Mouse (Mus musculus) kidney, embryonic 14.5 days (tissue): ENCODE measurements at regions not wholly inside any gene's neighbourhood (a gene's known extent, or its start where the extent isn't known, plus 50 kb on each side); places are given as distances from the start of the nearest gene placed in this dataset.

Experiments used
- ATAC-seq: fragments of 200-750 bp; cut with Nextera tagmentation; 2 replicates; pipeline ENCODE4 v1.8.0; 2017; ENCODE audit warnings: moderate number of reproducible peaks, mild to moderate bottlenecking, moderate TSS enrichment, moderate library complexity; ENCODE audit not compliant: low FRiP score, low TSS enrichment
- H3K27ac ChIP-seq: fragments of 300-500 bp; sonication (generic); 2 replicates; pipeline ENCODE4 v1.5.1; 2014; ENCODE audit warnings: low read depth, mild to moderate bottlenecking, low read length, moderate library complexity, mixed read lengths
- H3K27me3 ChIP-seq: fragments of 300-500 bp; sonication (generic); 2 replicates; pipeline ENCODE4 v1.6.1; 2014; ENCODE audit warnings: mild to moderate bottlenecking, low read length; ENCODE audit not compliant: control insufficient read depth, insufficient read depth
- H3K36me3 ChIP-seq: fragments of 300-500 bp; sonication (generic); 2 replicates; pipeline ENCODE4 v1.6.1; 2014; ENCODE audit warnings: low read length, mixed read lengths; ENCODE audit not compliant: control insufficient read depth, insufficient read depth
- H3K4me1 ChIP-seq: fragments of 300-500 bp; sonication (generic); 2 replicates; pipeline ENCODE4 v1.6.1; 2014; ENCODE audit warnings: low read length, mixed read lengths; ENCODE audit not compliant: control insufficient read depth, insufficient read depth
- H3K4me2 ChIP-seq: fragments of 300-500 bp; sonication (generic); replicated peaks from 2 replicates; pipeline ENCODE4 v1.6.1; 2014; ENCODE audit warnings: low read depth, mild to moderate bottlenecking, low read length
- H3K4me3 ChIP-seq: fragments of 300-500 bp; sonication (generic); 2 replicates; pipeline ENCODE4 v1.5.1; 2014; ENCODE audit warnings: mild to moderate bottlenecking, low read length
- H3K9ac ChIP-seq: fragments of 300-500 bp; sonication (generic); 2 replicates; pipeline ENCODE4 v1.6.1; 2014; ENCODE audit warnings: low read depth, mild to moderate bottlenecking, low read length, moderate library complexity
- H3K9me3 ChIP-seq: fragments of 300-500 bp; sonication (generic); 2 replicates; pipeline ENCODE4 v1.6.1; 2016; ENCODE audit warnings: low read length; ENCODE audit not compliant: control insufficient read depth
- WGBS: fragments of 180-500 bp; shearing (Covaris S2); extraction: QIAGEN DNeasy Blood & Tissue Kit; methylation state at CpG from one replicate; pipeline ENCODE4 v1.1.7; 2014; 5-methylcytosine and 5-hydroxymethylcytosine counted together

GRCm38 (mm10) chr6:104999601-105000000 lies 507.0 kb downstream of the Cntn6 start:
- Histone ChIP-seq H3K27me3 (no peaks in the 10 kb centered on the region), H3K27ac (no peak overlapping the region), H3K9me3 (no peaks in the 10 kb centered on the region; the same call in 1 of the 2 replicates), H3K4me1 (no peaks in the 10 kb centered on the region), H3K4me2 (no peak overlapping the region), H3K9ac (no peak overlapping the region), H3K36me3 (no peaks in the 10 kb centered on the region), H3K4me3 (no peak overlapping the region)
- 100% methylated on average over 1 of the region's 1 CpGs for WGBS
- ATAC-seq = no peak

GRCm38 (mm10) chr6:105020672-105021071 lies 528.1 kb downstream of the Cntn6 start:
- Histone ChIP-seq H3K4me2 (no peak overlapping the region), H3K9ac (no peak overlapping the region)
- ATAC-seq = no peak

GRCm38 (mm10) chr6:105021174-105021573 lies 528.6 kb downstream of the Cntn6 start:
- 73% methylated on average over 4 of the region's 4 CpGs for WGBS
- H3K4me1 ChIP-seq = no peaks in the 10 kb centered on the region
- no peak for ATAC-seq
- H3K27me3 ChIP-seq = no peaks in the 10 kb centered on the region
- H3K36me3 ChIP-seq = no peaks in the 10 kb centered on the region
- H3K9me3 ChIP-seq = no peaks in the 10 kb centered on the region
- no peak overlapping the region for H3K4me3 ChIP-seq
- no peak overlapping the region for H3K4me2 ChIP-seq
- no peak overlapping the region for H3K9ac ChIP-seq
- H3K27ac ChIP-seq = no peak overlapping the region

More at GRCm38 (mm10) chr6:105020672-105021071, 528.1 kb downstream of the Cntn6 start:
- no peak overlapping the region for H3K27ac ChIP-seq
- no peak overlapping the region for H3K4me3 ChIP-seq
- H3K27me3 ChIP-seq = no peaks in the 10 kb centered on the region
- H3K9me3 ChIP-seq = no peaks in the 10 kb centered on the region
- no peaks in the 10 kb centered on the region for H3K4me1 ChIP-seq
- no peaks in the 10 kb centered on the region for H3K36me3 ChIP-seq
- whole genome bisulfite sequencing = 73% methylated on average over 4 of the region's 4 CpGs

GRCm38 (mm10) chr6:105066146-105066545 lies 573.6 kb downstream of the Cntn6 start:
- H3K4me2 ChIP-seq = no peak overlapping the region
- WGBS = 86% methylated on average over 2 of the region's 2 CpGs
- no peaks in the 10 kb centered on the region for H3K27me3 ChIP-seq
- H3K9me3 ChIP-seq = no peaks in the 10 kb centered on the region
- ATAC-seq = no peak
- no peaks in the 10 kb centered on the region for H3K36me3 ChIP-seq
- no peak overlapping the region for H3K27ac ChIP-seq
- H3K9ac ChIP-seq = no peak overlapping the region
- H3K4me3 ChIP-seq = no peak overlapping the region
- no peaks in the 10 kb centered on the region for H3K4me1 ChIP-seq

GRCm38 (mm10) chr6:105090882-105091281 lies 586.6 kb upstream of the Cntn4 start:
- no peak overlapping the region for H3K9ac ChIP-seq
- no peak; the same call in 1 of the 2 replicates for ATAC-seq
- no peak overlapping the region for H3K4me2 ChIP-seq
- 24% methylated on average over 1 of the region's 1 CpGs for WGBS
- no peaks in the 10 kb centered on the region for H3K27me3 ChIP-seq
- H3K36me3 ChIP-seq = no peaks in the 10 kb centered on the region
- no peak overlapping the region for H3K4me3 ChIP-seq
- H3K27ac ChIP-seq = no peak overlapping the region
- no peaks in the 10 kb centered on the region for H3K4me1 ChIP-seq
- no peaks in the 10 kb centered on the region for H3K9me3 ChIP-seq
